Mouse (Mus musculus): ENCODE measurements around the gene 2810459M11Rik. TPM values are rescaled to one million over a fixed set of nuclear protein-coding genes. Genes with fewer than 3 reads are reported as not detected.

Gene 2810459M11Rik
- total and polyA plus RNA-seq, 2 experiments = 39.0 to 66.2 TPM

GRCm38 (mm10) chr1:86032273-86032987 lies 13.2 kb upstream of the 2810459M11Rik start:
- H3K79me2 ChIP-seq (ENCODE audit: control insufficient read depth, insufficient read depth, low read length) = no peaks in the 10 kb centered on the region
- no peaks in the 10 kb centered on the region for H3K36me3 ChIP-seq (ENCODE audit: control insufficient read depth, insufficient read depth, low read length)
- DNase-seq (ENCODE audit: extremely low read depth, low read depth, low spot score) = no peak
- H3K27me3 ChIP-seq (ENCODE audit: control insufficient read depth, insufficient read depth, low read length) = no peaks in the 10 kb centered on the region
- H3K27ac ChIP-seq (replicated peaks; ENCODE audit: insufficient read depth, low read depth, low read length) = no peak overlapping the region
- no peak overlapping the region for H3K9ac ChIP-seq (ENCODE audit: low read depth, low read length)
- 57% methylated on average over 11 of the region's 11 CpGs for WGBS
- H3K4me3 ChIP-seq (ENCODE audit: insufficient read depth, low read depth, low read length) = no peak overlapping the region
- peaks cover 5% of the 10 kb centered on the region for H3K4me1 ChIP-seq (ENCODE audit: control insufficient read depth, insufficient read depth, low read length)
- TF ChIP-seq CTCF (IDR thresholded peaks at IDR 0.05; ENCODE audit: low read depth, low read length) (no peak), POLR2A (IDR thresholded peaks at IDR 0.05; ENCODE audit: extremely low read depth, insufficient read depth, low read length) (no peak)

- peak; percentile 91 for DNase-seq (ENCODE audit: extremely low read depth, low read depth, low spot score)
- WGBS = 8% methylated on average over 3 of the region's 3 CpGs
- peak overlapping the region; percentile 95 for H3K27ac ChIP-seq (replicated peaks; ENCODE audit: insufficient read depth, low read depth, low read length)
Observed at GRCm38 (mm10) chr1:86038191-86038951, 7.3 kb upstream of the 2810459M11Rik start.

GRCm38 (mm10) chr1:86040131-86040530 lies 5.5 kb upstream of the 2810459M11Rik start:
- TF ChIP-seq POLR2A (IDR thresholded peaks at IDR 0.05; ENCODE audit: extremely low read depth, insufficient read depth, low read length) (no peak), CTCF (IDR thresholded peaks at IDR 0.05; ENCODE audit: low read depth, low read length) (no peak)
- peaks cover 41% of the 10 kb centered on the region for H3K4me1 ChIP-seq (ENCODE audit: control insufficient read depth, insufficient read depth, low read length)
- H3K4me3 ChIP-seq (ENCODE audit: insufficient read depth, low read depth, low read length) = peak overlapping the region; percentile 45
- H3K79me2 ChIP-seq (ENCODE audit: control insufficient read depth, insufficient read depth, low read length) = peaks cover 5% of the 10 kb centered on the region; the same call in 1 of the 2 replicates
- no peaks in the 10 kb centered on the region for H3K27me3 ChIP-seq (ENCODE audit: control insufficient read depth, insufficient read depth, low read length)
- DNase-seq (ENCODE audit: extremely low read depth, low read depth, low spot score) = peak; percentile 98
- H3K27ac ChIP-seq (replicated peaks; ENCODE audit: insufficient read depth, low read depth, low read length) = peak overlapping the region; percentile 98
- 17% methylated on average over 4 of the region's 4 CpGs for WGBS
- H3K36me3 ChIP-seq (ENCODE audit: control insufficient read depth, insufficient read depth, low read length) = no peaks in the 10 kb centered on the region
- H3K9ac ChIP-seq (ENCODE audit: low read depth, low read length) = peak overlapping the region; percentile 71

More at GRCm38 (mm10) chr1:86038191-86038951, 7.3 kb upstream of the 2810459M11Rik start:
- no peak overlapping the region for H3K4me3 ChIP-seq (ENCODE audit: insufficient read depth, low read depth, low read length)
- no peaks in the 10 kb centered on the region for H3K36me3 ChIP-seq (ENCODE audit: control insufficient read depth, insufficient read depth, low read length)
- TF ChIP-seq CTCF (IDR thresholded peaks at IDR 0.05; ENCODE audit: low read depth, low read length) (no peak), POLR2A (IDR thresholded peaks at IDR 0.05; ENCODE audit: extremely low read depth, insufficient read depth, low read length) (peak; percentile 41; the same call in 1 of the 2 replicates)
- peaks cover 35% of the 10 kb centered on the region for H3K4me1 ChIP-seq (ENCODE audit: control insufficient read depth, insufficient read depth, low read length)
- peaks cover 5% of the 10 kb centered on the region; the same call in 1 of the 2 replicates for H3K79me2 ChIP-seq (ENCODE audit: control insufficient read depth, insufficient read depth, low read length)
- no peaks in the 10 kb centered on the region for H3K27me3 ChIP-seq (ENCODE audit: control insufficient read depth, insufficient read depth, low read length)
- peak overlapping the region; percentile 39 for H3K9ac ChIP-seq (ENCODE audit: low read depth, low read length)

- Histone ChIP-seq H3K4me3 (ENCODE audit: insufficient read depth, low read depth, low read length) (peak overlapping the region; percentile 17), H3K79me2 (ENCODE audit: control insufficient read depth, insufficient read depth, low read length) (peaks cover 6% of the 10 kb centered on the region; the same call in 1 of the 2 replicates), H3K4me1 (ENCODE audit: control insufficient read depth, insufficient read depth, low read length) (peaks cover 42% of the 10 kb centered on the region), H3K36me3 (ENCODE audit: control insufficient read depth, insufficient read depth, low read length) (no peaks in the 10 kb centered on the region), H3K27me3 (ENCODE audit: control insufficient read depth, insufficient read depth, low read length) (no peaks in the 10 kb centered on the region), H3K27ac (replicated peaks; ENCODE audit: insufficient read depth, low read depth, low read length) (peak overlapping the region; percentile 98), H3K9ac (ENCODE audit: low read depth, low read length) (peak overlapping the region; percentile 39)
- 44% methylated on average over 3 of the region's 3 CpGs for WGBS
- no peak for TF ChIP-seq CTCF (IDR thresholded peaks at IDR 0.05; ENCODE audit: low read depth, low read length)
- TF ChIP-seq POLR2A (IDR thresholded peaks at IDR 0.05; ENCODE audit: extremely low read depth, insufficient read depth, low read length) = no peak
- DNase-seq (ENCODE audit: extremely low read depth, low read depth, low spot score) = no peak
Observed at GRCm38 (mm10) chr1:86040817-86041216, 4.8 kb upstream of the 2810459M11Rik start.

- H3K4me1 ChIP-seq (ENCODE audit: control insufficient read depth, insufficient read depth, low read length) = peaks cover 23% of the 10 kb centered on the region
- no peak for TF ChIP-seq POLR2A (IDR thresholded peaks at IDR 0.05; ENCODE audit: extremely low read depth, insufficient read depth, low read length)
- TF ChIP-seq CTCF (IDR thresholded peaks at IDR 0.05; ENCODE audit: low read depth, low read length) = no peak
- peaks cover 7% of the 10 kb centered on the region; the same call in 1 of the 2 replicates for H3K36me3 ChIP-seq (ENCODE audit: control insufficient read depth, insufficient read depth, low read length)
- H3K27me3 ChIP-seq (ENCODE audit: control insufficient read depth, insufficient read depth, low read length) = no peaks in the 10 kb centered on the region
- peaks cover 22% of the 10 kb centered on the region for H3K79me2 ChIP-seq (ENCODE audit: control insufficient read depth, insufficient read depth, low read length)
- H3K4me3 ChIP-seq (ENCODE audit: insufficient read depth, low read depth, low read length) = no peak overlapping the region; the same call in 1 of the 2 replicates
- H3K9ac ChIP-seq (ENCODE audit: low read depth, low read length) = peak overlapping the region; percentile 42
- H3K27ac ChIP-seq (replicated peaks; ENCODE audit: insufficient read depth, low read depth, low read length) = peak overlapping the region; percentile 99
- DNase-seq (ENCODE audit: extremely low read depth, low read depth, low spot score) = no peak
- WGBS = 45% methylated on average over 4 of the region's 4 CpGs
Observed at GRCm38 (mm10) chr1:86045056-86045455, 607 bp upstream of the 2810459M11Rik start.
